Mouse (Mus musculus): Measurements from ENCODE around the gene Gsta3. TPM values are rescaled to one million over a fixed set of nuclear protein-coding genes. Genes with fewer than 3 reads are reported as not detected.
"Not testable (repeated sequence)": the region's sequence is repeated elsewhere in the genome, so short reads cannot be mapped to it uniquely, and the experiment has no call there.

Gsta3 gene
- total and polyA plus RNA-seq, 2 experiments from 2014 or later, result 0.36 TPM; not detected in 1

DNA sequence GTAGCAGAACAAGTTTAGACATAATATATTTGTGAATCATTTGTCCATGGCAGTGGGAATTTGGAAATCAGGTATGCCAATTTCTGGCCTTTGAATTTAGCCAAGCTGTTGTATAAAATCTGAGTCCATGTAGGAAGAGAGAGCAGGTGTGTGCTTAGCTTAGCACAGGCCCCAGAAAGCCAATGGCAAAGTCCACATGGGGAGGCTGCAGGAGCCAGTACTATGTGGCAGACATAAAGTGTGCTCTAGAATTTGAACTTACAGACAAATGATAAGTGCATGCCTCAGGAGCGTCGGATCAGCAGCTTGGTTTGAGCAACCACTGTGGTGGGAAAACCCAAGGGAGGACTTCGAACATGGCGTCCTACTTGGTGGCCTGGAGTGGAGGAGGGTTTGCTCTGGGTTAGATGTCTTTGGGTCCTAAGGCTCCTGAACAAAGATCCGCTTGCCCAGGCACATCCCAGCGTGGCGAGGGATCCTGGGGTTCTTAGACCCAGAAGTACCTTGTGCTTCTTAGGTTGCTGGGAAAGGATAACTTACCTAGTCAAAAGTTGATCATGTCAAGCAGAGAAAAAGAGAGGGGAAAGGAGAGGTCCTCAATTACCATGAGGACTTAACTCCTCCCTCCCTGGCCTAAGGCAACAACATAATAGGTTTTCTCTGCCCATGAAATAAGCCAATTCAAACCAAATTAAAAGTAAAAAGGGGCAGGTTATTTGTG lies 15.4 kb downstream of the Gsta3 start:
- 92% methylated on average over 7 of the region's 7 CpGs for WGBS
- Histone ChIP-seq H3K27me3 (ENCODE audit: insufficient read depth, low read length) (no peaks in the 10 kb centered on the region), H3K9ac (no peak overlapping the region), H3K27ac (ENCODE audit: low read depth, low read length) (no peak overlapping the region), H3K4me1 (ENCODE audit: insufficient read depth) (no peaks in the 10 kb centered on the region), H3K4me2 (ENCODE audit: low read depth) (no peak overlapping the region), H3K4me3 (ENCODE audit: low read depth, low read length) (no peak overlapping the region), H3K36me3 (ENCODE audit: insufficient read depth) (no peaks in the 10 kb centered on the region; the same call in 1 of the 2 replicates), H3K9me3 (ENCODE audit: low read length) (no peaks in the 10 kb centered on the region)
- no peak for DNase-seq
- no peak for TF ChIP-seq CTCF (IDR thresholded peaks at IDR 0.05; ENCODE audit: low read depth)
- no peak for ATAC-seq

GRCm38 (mm10) chr1:21256391-21256790 lies 16.0 kb downstream of the Gsta3 start:
- ATAC-seq (no peak), DNase-seq (no peak)
- Histone ChIP-seq H3K27ac (ENCODE audit: low read depth, low read length) (no peak overlapping the region), H3K9ac (no peak overlapping the region), H3K4me1 (ENCODE audit: insufficient read depth) (no peaks in the 10 kb centered on the region), H3K4me2 (ENCODE audit: low read depth) (no peak overlapping the region), H3K9me3 (ENCODE audit: low read length) (no peaks in the 10 kb centered on the region), H3K27me3 (ENCODE audit: insufficient read depth, low read length) (no peaks in the 10 kb centered on the region), H3K4me3 (ENCODE audit: low read depth, low read length) (no peak overlapping the region), H3K36me3 (ENCODE audit: insufficient read depth) (no peaks in the 10 kb centered on the region; the same call in 1 of the 2 replicates)
- no peak for TF ChIP-seq CTCF (IDR thresholded peaks at IDR 0.05; ENCODE audit: low read depth)
- WGBS, result 59% methylated on average over 3 of the region's 3 CpGs

GRCm38 (mm10) chr1:21256871-21257270 lies 16.5 kb downstream of the Gsta3 start:
- ATAC-seq (no peak), DNase-seq (no peak)
- no peak for TF ChIP-seq CTCF (IDR thresholded peaks at IDR 0.05; ENCODE audit: low read depth)
- no peak overlapping the region for H3K4me3 ChIP-seq (ENCODE audit: low read depth, low read length)
- H3K27me3 ChIP-seq (ENCODE audit: insufficient read depth, low read length), result no peaks in the 10 kb centered on the region
- H3K27ac ChIP-seq (ENCODE audit: low read depth, low read length), result no peak overlapping the region
- no peak overlapping the region for H3K9ac ChIP-seq
- no peaks in the 10 kb centered on the region for H3K9me3 ChIP-seq (ENCODE audit: low read length)
- 86% methylated on average over 5 of the region's 5 CpGs for WGBS
- no peaks in the 10 kb centered on the region; the same call in 1 of the 2 replicates for H3K36me3 ChIP-seq (ENCODE audit: insufficient read depth)
- H3K4me2 ChIP-seq (ENCODE audit: low read depth), result no peak overlapping the region
- H3K4me1 ChIP-seq (ENCODE audit: insufficient read depth), result no peaks in the 10 kb centered on the region

DNA sequence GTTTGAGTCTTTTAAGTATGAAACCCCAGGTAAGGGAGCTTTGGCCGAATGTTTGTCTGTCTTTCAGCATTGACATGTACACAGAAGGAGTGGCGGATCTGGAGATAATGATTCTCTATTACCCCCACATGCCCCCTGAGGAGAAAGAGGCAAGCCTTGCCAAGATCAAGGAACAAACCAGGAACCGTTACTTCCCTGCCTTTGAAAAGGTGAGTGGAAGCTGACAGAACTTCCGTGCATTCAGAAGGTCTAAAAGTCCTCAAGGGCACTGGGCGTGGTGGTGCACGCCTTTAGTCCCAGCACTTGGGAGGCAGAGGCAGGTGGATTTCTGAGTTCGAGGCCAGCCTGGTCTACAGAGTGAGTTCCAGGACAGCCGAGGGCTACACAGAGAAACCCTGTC lies 19.6 kb downstream of the Gsta3 start:
- 82% methylated on average over 8 of the region's 8 CpGs for WGBS
- not testable (repeated sequence) for H3K4me3 ChIP-seq (ENCODE audit: low read depth, low read length); H3K27me3 ChIP-seq (ENCODE audit: insufficient read depth, low read length); H3K36me3 ChIP-seq (ENCODE audit: insufficient read depth); H3K9ac ChIP-seq; H3K4me1 ChIP-seq (ENCODE audit: insufficient read depth); H3K27ac ChIP-seq (ENCODE audit: low read depth, low read length); H3K4me2 ChIP-seq (ENCODE audit: low read depth); DNase-seq; H3K9me3 ChIP-seq (ENCODE audit: low read length); ATAC-seq

DNA sequence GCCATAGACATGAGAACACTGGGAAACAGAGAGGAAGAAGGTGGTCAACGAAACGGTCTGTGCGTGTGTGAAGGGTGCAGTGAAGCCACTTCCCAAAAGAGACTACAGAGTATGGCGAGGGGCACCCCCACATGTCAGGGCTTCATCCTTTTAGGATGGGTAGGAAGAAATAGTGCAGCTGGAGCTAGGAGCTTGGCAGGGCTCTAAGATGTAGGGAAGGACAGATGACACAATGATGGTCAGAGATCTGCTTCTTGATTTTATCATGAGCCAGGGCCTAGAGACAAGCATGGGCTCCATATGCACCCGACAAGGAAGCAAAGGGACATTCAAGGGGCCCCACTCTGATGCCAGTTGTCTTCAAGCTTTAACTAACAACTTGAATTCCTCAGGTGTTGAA lies 22.0 kb downstream of the Gsta3 start:
- Histone ChIP-seq H3K27ac (ENCODE audit: low read depth, low read length) (no peak overlapping the region), H3K4me2 (ENCODE audit: low read depth) (no peak overlapping the region), H3K4me3 (ENCODE audit: low read depth, low read length) (no peak overlapping the region), H3K27me3 (ENCODE audit: insufficient read depth, low read length) (no peaks in the 10 kb centered on the region), H3K4me1 (ENCODE audit: insufficient read depth) (no peaks in the 10 kb centered on the region), H3K9ac (no peak overlapping the region), H3K36me3 (ENCODE audit: insufficient read depth) (no peaks in the 10 kb centered on the region), H3K9me3 (ENCODE audit: low read length) (no peaks in the 10 kb centered on the region)
- no peak for DNase-seq
- no peak for ATAC-seq
- 96% methylated on average over 5 of the region's 5 CpGs for WGBS
- no peak for TF ChIP-seq CTCF (IDR thresholded peaks at IDR 0.05; ENCODE audit: low read depth)

DNA sequence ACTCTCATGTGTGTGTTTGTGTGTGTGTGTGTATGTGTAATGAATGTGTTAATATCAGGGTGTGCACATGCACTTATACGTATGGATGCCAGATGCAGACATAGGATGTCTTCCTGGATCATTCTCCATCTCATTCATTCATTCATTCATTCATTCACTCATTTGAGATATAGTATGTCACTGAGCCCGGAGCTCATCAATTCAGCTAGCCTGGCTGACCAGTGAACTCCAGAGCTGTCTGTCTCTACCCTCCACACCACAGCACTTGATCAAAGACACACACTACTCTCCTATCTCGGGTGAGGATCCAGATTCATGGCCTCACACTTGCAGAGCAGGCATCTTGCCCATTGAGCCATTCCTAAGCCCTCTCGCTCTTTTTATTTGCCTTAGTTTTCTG lies 23.6 kb downstream of the Gsta3 start:
- no peaks in the 10 kb centered on the region for H3K36me3 ChIP-seq (ENCODE audit: insufficient read depth)
- no peaks in the 10 kb centered on the region for H3K4me1 ChIP-seq (ENCODE audit: insufficient read depth)
- no peak overlapping the region for H3K4me2 ChIP-seq (ENCODE audit: low read depth)
- no peak overlapping the region for H3K9ac ChIP-seq
- no peak overlapping the region for H3K4me3 ChIP-seq (ENCODE audit: low read depth, low read length)
- TF ChIP-seq CTCF (IDR thresholded peaks at IDR 0.05; ENCODE audit: low read depth), result no peak
- DNase-seq, result no peak
- no peak overlapping the region for H3K27ac ChIP-seq (ENCODE audit: low read depth, low read length)
- no peak for ATAC-seq
- WGBS, result 92% methylated on average over 4 of the region's 4 CpGs
- H3K27me3 ChIP-seq (ENCODE audit: insufficient read depth, low read length), result no peaks in the 10 kb centered on the region
- no peaks in the 10 kb centered on the region for H3K9me3 ChIP-seq (ENCODE audit: low read length)

DNA sequence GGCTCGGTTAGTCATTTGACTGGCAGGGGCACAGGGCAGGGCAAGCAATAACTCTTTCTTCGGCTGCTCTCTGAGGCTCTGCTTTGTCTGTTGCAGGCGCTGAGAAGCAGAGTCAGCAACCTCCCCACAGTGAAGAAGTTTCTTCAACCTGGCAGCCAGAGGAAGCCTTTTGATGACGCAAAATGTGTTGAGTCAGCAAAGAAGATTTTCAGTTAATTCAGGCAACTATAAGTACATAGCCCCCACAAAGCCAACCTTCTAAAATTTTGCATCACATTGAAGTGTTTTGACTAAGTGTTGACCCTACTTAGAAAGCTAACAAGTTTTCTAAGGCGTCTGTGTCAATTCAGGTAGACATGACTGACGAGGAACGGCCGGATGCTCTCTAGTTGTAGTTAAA lies 24.4 kb downstream of the Gsta3 start:
- Histone ChIP-seq H3K4me2 (ENCODE audit: low read depth) (no peak overlapping the region), H3K27me3 (ENCODE audit: insufficient read depth, low read length) (no peaks in the 10 kb centered on the region), H3K9ac (no peak overlapping the region), H3K4me1 (ENCODE audit: insufficient read depth) (no peaks in the 10 kb centered on the region), H3K27ac (ENCODE audit: low read depth, low read length) (no peak overlapping the region), H3K36me3 (ENCODE audit: insufficient read depth) (no peaks in the 10 kb centered on the region), H3K9me3 (ENCODE audit: low read length) (no peaks in the 10 kb centered on the region), H3K4me3 (ENCODE audit: low read depth, low read length) (no peak overlapping the region)
- TF ChIP-seq CTCF (IDR thresholded peaks at IDR 0.05; ENCODE audit: low read depth), result no peak
- WGBS, result 81% methylated on average over 8 of the region's 8 CpGs
- no peak for DNase-seq
- ATAC-seq, result no peak

Data from forebrain, postnatal 0 days (tissue).